Mouse (Mus musculus) embryonic facial prominence, embryonic 13.5 days (tissue): Measurements from ENCODE around the gene Hemk1. TPM values are rescaled to one million over a fixed set of nuclear protein-coding genes. Genes with fewer than 3 reads are reported as not detected.
A peak's percentile ranks its signal among the peaks of the same experiment; 100 is the strongest.

ENCODE experiments used
- ATAC-seq: fragments of 200-750 bp; cut with Nextera tagmentation; 2 replicates; pipeline ENCODE4 v1.8.0; 2017; ENCODE audit warnings: low read depth; ENCODE audit not compliant: insufficient number of reproducible peaks, insufficient read depth, low FRiP score, low TSS enrichment
- H3K27ac ChIP-seq: fragments of 300-500 bp; sonication (generic); 2 replicates; pipeline ENCODE4 v1.5.1; 2015; ENCODE audit warnings: moderate library complexity, mild to moderate bottlenecking, inconsistent platforms
- H3K27me3 ChIP-seq: fragments of 300-500 bp; sonication (generic); 2 replicates; pipeline ENCODE4 v1.6.1; 2015; ENCODE audit warnings: mild to moderate bottlenecking, inconsistent platforms
- H3K36me3 ChIP-seq: fragments of 300-500 bp; sonication (generic); 2 replicates; pipeline ENCODE4 v1.6.1; 2015; ENCODE audit warnings: mild to moderate bottlenecking, inconsistent platforms
- H3K4me1 ChIP-seq: fragments of 300-500 bp; sonication (generic); 2 replicates; pipeline ENCODE4 v1.6.1; 2015; ENCODE audit warnings: inconsistent platforms
- H3K4me2 ChIP-seq: fragments of 300-500 bp; sonication (generic); 2 replicates; pipeline ENCODE4 v1.6.1; 2015; ENCODE audit warnings: moderate library complexity, mild to moderate bottlenecking, inconsistent platforms
- H3K4me3 ChIP-seq: fragments of 300-500 bp; sonication (generic); 2 replicates; pipeline ENCODE4 v1.5.1; 2015; ENCODE audit warnings: mild to moderate bottlenecking, inconsistent platforms
- H3K9ac ChIP-seq: fragments of 300-500 bp; sonication (generic); 2 replicates; pipeline ENCODE4 v1.6.1; 2015; ENCODE audit warnings: mild to moderate bottlenecking, inconsistent platforms
- H3K9me3 ChIP-seq: fragments of 300-500 bp; sonication (generic); 2 replicates; pipeline ENCODE4 v1.6.1; 2016; ENCODE audit warnings: inconsistent platforms
- WGBS: fragments of 180-500 bp; shearing (Covaris S2); methylation state at CpG from one replicate; pipeline ENCODE4 v1.1.7; 2015; ENCODE audit warnings: mixed read lengths; 5-methylcytosine and 5-hydroxymethylcytosine counted together
- polyA plus RNA-seq: library from polyadenylated mRNA; unstranded; fragments of >200 nt; fragmentation: Nextera tagmentation; extraction: Ambion mirVana; gene quantifications from 2 replicates; pipeline ENCODE4 v1.2.1, GENCODE M21; 2015

Gene Hemk1
- polyA plus RNA-seq, 1 experiment from 2014 or later, result 12.1 TPM

DNA sequence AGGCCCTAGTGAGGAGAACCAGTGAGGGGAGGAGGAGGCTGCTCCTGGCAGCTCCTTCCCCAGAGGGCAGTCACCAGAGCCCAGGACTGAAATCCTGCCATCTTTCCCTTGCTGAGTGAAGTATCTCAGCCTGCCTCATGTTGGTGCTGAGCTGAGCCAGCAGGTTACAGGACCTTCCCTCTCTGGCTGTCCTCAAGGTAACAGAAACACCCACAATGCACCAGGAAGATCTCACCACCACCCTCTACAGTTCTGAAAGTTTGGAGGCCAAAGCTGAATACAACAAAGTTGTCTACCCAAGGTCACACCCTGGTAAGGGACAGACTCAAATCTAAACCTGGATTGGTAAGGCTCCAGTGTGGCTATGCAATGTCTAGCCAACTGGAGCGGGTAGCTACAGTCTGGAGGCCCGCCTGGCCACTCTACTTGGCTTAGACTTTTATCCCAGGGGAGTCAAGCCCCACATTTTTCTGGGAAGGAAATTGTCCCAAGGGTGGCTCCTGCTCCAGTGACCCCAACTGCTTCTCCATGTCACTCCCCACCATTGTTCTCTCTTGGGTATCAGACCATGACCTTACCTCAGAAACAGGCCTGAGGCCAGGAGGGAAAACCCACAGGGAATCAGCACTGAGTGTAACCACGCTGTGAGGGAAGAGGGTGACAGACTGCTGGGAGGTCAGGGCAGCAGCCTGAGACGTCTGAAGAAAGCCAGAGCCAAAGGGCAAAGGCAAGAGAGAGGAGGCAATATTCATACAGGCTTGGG, 13.2 kb downstream of the Hemk1 start:
- Histone ChIP-seq H3K27ac (no peak overlapping the region), H3K4me2 (no peak overlapping the region), H3K4me3 (no peak overlapping the region), H3K9me3 (no peaks in the 10 kb centered on the region), H3K9ac (no peak overlapping the region), H3K27me3 (no peaks in the 10 kb centered on the region), H3K36me3 (peaks cover 15% of the 10 kb centered on the region), H3K4me1 (no peaks in the 10 kb centered on the region)
- WGBS, result 53% methylated on average over 4 of the region's 4 CpGs
- ATAC-seq, result no peak

DNA sequence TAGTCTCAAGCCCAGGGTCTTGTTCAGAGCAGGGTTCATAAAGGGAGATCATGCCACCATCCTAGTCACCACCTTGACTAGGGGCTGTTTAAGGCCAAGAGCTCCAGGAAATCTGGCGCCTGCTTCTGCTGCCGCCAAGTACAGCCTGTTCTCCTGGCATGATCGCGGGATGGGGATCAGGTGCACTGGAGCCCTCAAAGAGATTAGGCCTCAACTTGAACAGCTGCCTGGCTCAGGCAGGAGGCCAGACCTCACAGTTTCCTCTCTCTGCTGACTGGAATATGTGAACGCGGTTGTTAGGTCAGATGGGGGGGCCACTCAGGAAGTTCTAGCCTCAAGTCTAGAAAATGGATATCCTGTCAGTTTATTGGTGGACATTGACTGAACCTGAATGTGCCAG, 14.6 kb downstream of the Hemk1 start:
- WGBS, result 77% methylated on average over 6 of the region's 6 CpGs
- Histone ChIP-seq H3K4me3 (no peak overlapping the region), H3K36me3 (peaks cover 14% of the 10 kb centered on the region), H3K27me3 (no peaks in the 10 kb centered on the region), H3K4me2 (no peak overlapping the region), H3K9ac (no peak overlapping the region; the same call in 1 of the 2 replicates), H3K27ac (no peak overlapping the region), H3K9me3 (no peaks in the 10 kb centered on the region), H3K4me1 (no peaks in the 10 kb centered on the region)
- ATAC-seq, result no peak

DNA sequence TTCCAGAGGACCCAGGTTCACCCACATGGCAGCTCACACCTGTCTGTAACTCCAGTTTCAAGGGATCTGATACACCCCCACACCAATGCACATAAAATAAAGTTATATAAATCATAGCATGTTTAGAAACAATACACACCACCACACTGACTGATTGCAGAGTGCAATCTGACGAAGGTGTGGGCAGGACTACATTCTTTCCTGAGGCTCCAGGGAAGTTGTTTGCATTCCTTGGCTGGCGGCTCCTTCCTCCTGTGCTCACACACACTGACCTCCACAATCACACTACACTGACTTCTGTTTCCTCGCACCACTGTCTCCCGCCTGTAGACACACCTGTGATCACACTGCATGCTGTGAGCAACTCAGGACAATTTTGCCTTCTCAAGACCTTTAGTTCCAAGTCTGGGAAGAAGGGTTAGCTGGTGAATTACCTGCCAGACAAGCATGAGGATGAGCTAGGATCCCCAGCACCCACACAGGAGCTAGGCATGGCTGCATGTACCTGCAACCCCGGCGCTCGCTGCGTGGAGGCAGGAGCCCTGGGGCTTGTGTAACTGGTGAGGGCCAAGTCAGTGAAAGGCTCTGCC, 15.6 kb downstream of the Hemk1 start:
- Histone ChIP-seq H3K4me2 (no peak overlapping the region), H3K27ac (no peak overlapping the region), H3K36me3 (peaks cover 4% of the 10 kb centered on the region; the same call in 1 of the 2 replicates), H3K9me3 (no peaks in the 10 kb centered on the region), H3K27me3 (no peaks in the 10 kb centered on the region), H3K4me3 (no peak overlapping the region), H3K4me1 (no peaks in the 10 kb centered on the region), H3K9ac (0 out of 2 replicates have a peak overlapping the region, but pooled peaks have one; percentile 36)
- ATAC-seq, result no peak
- WGBS, result 72% methylated on average over 8 of the region's 8 CpGs

DNA sequence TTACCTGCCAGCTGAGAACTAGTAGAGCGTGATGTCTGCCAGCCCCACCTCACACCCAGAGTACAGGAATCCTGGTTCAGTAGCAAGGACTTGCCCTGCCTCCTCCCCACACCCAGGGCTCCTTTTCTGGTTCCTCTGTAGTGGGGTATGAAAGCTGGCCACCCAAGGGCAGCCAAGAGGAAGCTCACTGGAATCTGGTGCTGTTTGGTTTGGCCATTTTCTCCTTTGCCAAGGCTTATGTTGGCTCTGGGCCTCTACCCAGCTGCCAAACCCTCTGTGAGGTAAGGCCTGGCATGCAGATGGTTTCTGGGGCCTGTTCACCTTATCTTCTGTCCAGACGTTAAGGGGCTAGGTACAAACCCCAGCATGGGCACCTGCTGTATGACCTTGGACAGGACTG, 22.4 kb downstream of the Hemk1 start:
- no peak for ATAC-seq
- no peak overlapping the region for H3K4me2 ChIP-seq
- WGBS, result 75% methylated on average over 2 of the region's 2 CpGs
- no peak overlapping the region for H3K27ac ChIP-seq
- no peak overlapping the region for H3K4me3 ChIP-seq
- no peaks in the 10 kb centered on the region for H3K9me3 ChIP-seq
- H3K9ac ChIP-seq, result no peak overlapping the region
- H3K36me3 ChIP-seq, result no peaks in the 10 kb centered on the region
- H3K27me3 ChIP-seq, result no peaks in the 10 kb centered on the region
- H3K4me1 ChIP-seq, result no peaks in the 10 kb centered on the region; the same call in 1 of the 2 replicates

DNA sequence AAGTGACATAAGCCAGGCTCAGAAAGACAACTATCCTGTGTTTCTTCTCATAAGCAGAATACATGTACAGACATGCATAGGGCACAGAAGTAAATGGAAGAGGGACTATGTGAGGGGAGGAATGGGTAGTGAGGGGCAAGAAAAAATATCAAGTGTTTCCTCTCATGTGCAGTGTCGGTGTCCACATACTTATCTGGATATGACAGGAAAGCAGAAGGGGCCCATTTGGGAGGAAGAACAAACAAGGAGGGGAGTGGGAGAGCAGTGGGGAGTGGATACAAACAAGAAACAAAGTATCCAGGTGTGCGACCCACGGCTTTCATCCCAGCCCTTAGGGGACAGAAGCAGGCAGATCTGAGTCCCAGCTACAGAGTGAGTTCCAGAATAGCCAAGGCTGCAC, 24.2 kb downstream of the Hemk1 start:
- Histone ChIP-seq H3K27me3 (no peaks in the 10 kb centered on the region), H3K9me3 (no peaks in the 10 kb centered on the region), H3K36me3 (no peaks in the 10 kb centered on the region), H3K4me3 (no peak overlapping the region), H3K9ac (no peak overlapping the region), H3K4me2 (no peak overlapping the region), H3K27ac (no peak overlapping the region), H3K4me1 (no peaks in the 10 kb centered on the region; the same call in 1 of the 2 replicates)
- no peak for ATAC-seq
- WGBS, result 79% methylated on average over 3 of the region's 3 CpGs

DNA sequence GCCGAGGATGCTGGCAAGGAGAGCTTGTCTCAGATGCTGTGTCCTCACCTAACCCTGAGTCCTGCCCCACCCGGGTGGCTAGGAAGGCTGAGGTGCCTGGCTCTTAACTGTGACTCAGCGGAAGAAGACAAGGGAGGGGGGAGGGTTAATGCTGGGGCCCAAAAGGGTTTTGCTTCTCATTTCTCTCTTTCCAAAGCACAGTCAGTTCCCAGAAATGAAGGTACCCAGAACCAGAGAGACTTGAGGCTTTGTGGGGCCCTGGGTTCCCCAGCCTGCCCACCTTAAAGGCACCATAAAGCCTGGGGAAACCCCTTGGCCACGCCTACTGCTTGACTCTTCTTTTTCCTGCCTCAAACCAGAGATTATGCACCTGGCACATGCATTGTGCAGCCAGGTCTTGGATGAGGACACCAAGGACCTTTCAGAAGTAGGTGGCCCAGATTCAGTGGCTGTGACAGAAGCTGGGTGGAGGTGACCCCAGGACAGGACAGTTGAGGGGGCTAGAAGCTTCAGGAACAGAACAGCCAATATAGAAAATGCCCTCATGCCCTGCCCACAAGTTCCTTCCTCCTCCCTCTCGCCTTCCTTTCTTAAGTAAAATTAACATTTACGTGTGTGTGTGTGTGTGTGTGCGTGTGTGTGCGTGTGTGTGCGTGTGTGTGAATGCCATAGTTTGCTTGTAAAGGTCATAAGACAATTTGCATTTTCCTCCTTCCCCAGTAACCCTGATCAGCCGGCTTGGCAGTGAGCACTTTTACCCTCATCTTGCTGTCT, 25.2 kb downstream of the Hemk1 start:
- Histone ChIP-seq H3K27ac (no peak overlapping the region), H3K9ac (no peak overlapping the region), H3K4me3 (no peak overlapping the region), H3K4me2 (no peak overlapping the region), H3K27me3 (no peaks in the 10 kb centered on the region), H3K9me3 (no peaks in the 10 kb centered on the region), H3K36me3 (no peaks in the 10 kb centered on the region), H3K4me1 (peaks cover 4% of the 10 kb centered on the region; the same call in 1 of the 2 replicates)
- WGBS, result 69% methylated on average over 10 of the region's 10 CpGs
- no peak for ATAC-seq

DNA sequence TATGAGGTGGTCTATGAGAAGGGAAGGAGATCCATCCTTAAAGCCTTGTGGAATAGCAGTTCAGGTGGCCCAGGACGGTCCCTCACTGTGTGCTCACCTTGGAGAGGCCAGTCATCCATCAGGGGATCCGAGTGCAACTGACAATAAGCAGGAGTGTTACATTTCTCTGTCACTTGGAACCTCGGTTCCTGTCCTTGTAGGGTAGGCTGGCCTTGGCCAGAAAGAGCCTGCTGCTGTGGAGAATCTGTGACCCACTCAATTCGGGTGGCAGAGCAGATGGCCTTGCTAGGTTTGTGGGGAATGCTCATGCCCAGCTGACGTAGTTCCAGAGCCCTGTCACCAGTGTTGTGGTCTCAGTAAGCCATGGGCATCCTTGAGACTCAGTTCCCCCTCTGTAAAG, 28.6 kb downstream of the Hemk1 start:
- no peak overlapping the region for H3K4me2 ChIP-seq
- 77% methylated on average over 5 of the region's 5 CpGs for WGBS
- no peaks in the 10 kb centered on the region for H3K27me3 ChIP-seq

DNA sequence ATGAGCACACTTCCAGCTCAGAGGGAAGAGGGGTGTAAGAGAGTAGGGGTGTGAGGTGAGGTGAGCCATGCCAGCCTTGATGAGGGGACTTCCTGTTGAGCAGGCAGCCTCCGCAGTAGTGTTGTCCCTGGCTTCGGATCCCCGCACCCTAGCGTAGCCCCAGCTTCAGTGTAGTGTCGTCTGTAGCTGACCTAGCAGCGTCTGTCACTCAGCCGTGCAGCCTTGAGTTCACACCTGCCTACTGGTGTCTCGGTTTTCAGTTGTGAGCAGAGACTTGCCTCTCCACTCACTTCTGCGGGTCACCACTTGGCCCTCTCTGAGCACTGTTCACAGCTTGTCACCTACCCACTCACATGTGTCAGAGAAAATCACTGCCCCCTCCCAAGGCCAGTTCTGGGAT, 29.0 kb downstream of the Hemk1 start:
- no peak overlapping the region for H3K4me3 ChIP-seq
- 75% methylated on average over 9 of the region's 9 CpGs for WGBS
- no peak for ATAC-seq
- peaks cover 23% of the 10 kb centered on the region for H3K4me1 ChIP-seq
- no peaks in the 10 kb centered on the region for H3K27me3 ChIP-seq
- H3K27ac ChIP-seq, result no peak overlapping the region
- no peaks in the 10 kb centered on the region for H3K36me3 ChIP-seq
- no peak overlapping the region for H3K4me2 ChIP-seq
- H3K9me3 ChIP-seq, result no peaks in the 10 kb centered on the region
- H3K9ac ChIP-seq, result no peak overlapping the region

More for the DNA sequence above, 28.6 kb downstream of the Hemk1 start:
- Histone ChIP-seq H3K36me3 (no peaks in the 10 kb centered on the region), H3K9me3 (no peaks in the 10 kb centered on the region), H3K4me1 (peaks cover 23% of the 10 kb centered on the region), H3K27ac (no peak overlapping the region), H3K9ac (no peak overlapping the region), H3K4me3 (no peak overlapping the region)
- no peak for ATAC-seq

DNA sequence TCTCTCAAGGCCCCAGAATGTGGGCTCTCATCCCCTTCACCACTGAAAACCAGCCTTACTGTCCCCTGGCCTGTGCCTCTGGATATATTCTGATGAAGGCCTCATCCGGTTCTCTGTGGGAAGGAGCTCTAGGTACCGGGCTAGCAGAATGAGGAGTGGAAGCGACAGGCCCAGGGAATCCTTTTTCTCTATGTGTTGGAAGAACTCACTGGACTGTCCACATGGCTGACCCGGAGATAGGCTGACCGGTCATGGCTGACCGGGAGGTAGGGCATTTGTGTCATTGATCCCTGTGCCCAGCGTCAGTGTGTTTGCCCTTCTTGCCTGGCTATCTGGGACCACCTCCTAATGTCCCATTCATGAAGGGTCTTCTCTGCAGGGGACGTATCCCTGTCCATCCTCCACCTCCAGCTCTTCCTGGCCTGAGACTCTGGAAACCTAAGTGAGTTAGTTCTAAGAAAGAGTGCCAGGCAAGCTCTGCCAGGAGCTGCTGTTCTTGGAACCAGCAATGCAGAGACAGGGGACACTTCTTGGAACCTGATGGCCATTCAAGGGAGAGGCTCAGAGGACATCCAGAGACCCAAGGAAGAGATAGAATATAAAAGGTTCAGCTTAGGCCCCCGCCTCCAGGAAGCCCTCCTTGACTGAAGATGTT, 29.7 kb downstream of the Hemk1 start:
- Histone ChIP-seq H3K4me1 (peaks cover 23% of the 10 kb centered on the region), H3K9me3 (no peaks in the 10 kb centered on the region), H3K4me3 (no peak overlapping the region), H3K27ac (no peak overlapping the region), H3K36me3 (no peaks in the 10 kb centered on the region), H3K4me2 (no peak overlapping the region), H3K27me3 (no peaks in the 10 kb centered on the region), H3K9ac (no peak overlapping the region)
- no peak for ATAC-seq
- WGBS, result 85% methylated on average over 9 of the region's 9 CpGs

DNA sequence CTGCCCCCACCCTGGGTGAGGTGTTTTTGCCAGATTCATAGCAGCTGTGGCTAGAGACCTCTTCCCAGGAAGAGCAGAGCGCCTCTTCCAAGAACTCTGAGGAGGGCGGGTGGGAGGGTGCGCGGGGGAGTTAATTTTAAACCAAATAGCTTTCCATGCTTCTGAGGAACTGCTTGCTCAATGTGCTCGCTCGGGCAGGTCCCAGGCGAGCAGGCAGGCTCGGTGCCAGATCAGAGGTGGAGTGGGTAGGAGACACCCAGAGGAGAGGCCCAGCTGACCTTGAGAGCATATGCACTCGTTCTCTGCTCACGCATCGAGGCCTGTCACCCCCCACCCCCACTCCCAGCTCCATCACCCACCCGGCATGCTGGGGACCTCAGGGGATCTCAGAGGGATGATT, 30.3 kb downstream of the Hemk1 start:
- peaks cover 23% of the 10 kb centered on the region for H3K4me1 ChIP-seq
- WGBS, result 52% methylated on average over 12 of the region's 12 CpGs
- H3K27me3 ChIP-seq, result no peaks in the 10 kb centered on the region
- H3K4me3 ChIP-seq, result no peak overlapping the region
- H3K36me3 ChIP-seq, result no peaks in the 10 kb centered on the region
- no peak overlapping the region for H3K9ac ChIP-seq
- H3K9me3 ChIP-seq, result no peaks in the 10 kb centered on the region
- ATAC-seq, result no peak
- no peak overlapping the region for H3K4me2 ChIP-seq
- peak overlapping the region; percentile 33; the same call in 1 of the 2 replicates for H3K27ac ChIP-seq

DNA sequence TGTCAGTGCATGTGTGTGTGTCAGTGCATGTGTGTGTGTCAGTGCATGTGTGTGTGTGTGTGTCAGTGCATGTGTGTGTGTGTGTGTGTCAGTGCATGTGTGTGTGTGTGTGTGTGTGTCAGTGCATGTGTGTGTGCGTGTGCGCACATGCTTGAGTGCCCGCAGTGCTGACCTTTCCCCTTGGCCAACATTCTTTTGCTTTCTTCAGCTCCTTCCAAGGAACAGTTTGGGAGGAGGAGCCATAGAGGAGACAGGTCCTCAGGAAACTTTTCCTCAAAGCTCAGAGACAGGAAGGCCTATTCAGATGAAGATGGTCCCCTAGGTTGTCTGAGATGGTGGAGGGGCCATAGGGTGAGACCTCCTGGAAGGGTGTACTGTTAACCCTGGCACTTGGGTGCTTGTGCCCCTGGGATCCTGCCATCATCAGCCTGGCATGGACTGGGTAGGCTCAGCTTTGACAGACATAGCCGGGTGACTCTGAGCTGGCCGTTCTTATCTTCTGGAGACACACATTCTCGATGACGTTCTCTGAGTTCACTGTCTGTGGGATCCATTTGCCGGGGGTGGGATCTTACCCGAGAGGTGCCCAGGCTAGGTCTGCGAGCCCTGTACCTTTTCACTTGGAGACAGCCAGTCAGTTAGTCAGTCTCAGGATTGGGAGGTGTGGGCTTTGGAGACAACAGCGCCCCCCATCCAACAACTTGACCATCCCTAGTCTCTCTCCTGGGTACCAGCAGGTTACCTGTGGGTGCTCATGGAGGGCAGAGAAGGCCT, 30.9 kb downstream of the Hemk1 start:
- no peak overlapping the region for H3K4me2 ChIP-seq
- H3K36me3 ChIP-seq, result 0 out of 2 replicates have a peak, but pooled peaks cover under 1% of the 10 kb centered on the region
- no peak overlapping the region for H3K4me3 ChIP-seq
- ATAC-seq, result no peak
- H3K27me3 ChIP-seq, result no peaks in the 10 kb centered on the region
- WGBS, result 85% methylated on average over 11 of the region's 11 CpGs
- H3K4me1 ChIP-seq, result peaks cover 23% of the 10 kb centered on the region; the same call in 1 of the 2 replicates
- H3K9me3 ChIP-seq, result no peaks in the 10 kb centered on the region
- H3K9ac ChIP-seq, result no peak overlapping the region
- peak overlapping the region; percentile 33; the same call in 1 of the 2 replicates for H3K27ac ChIP-seq
